Mouse (Mus musculus): ENCODE results near the gene Lrrfip2. TPM values are rescaled to one million over a fixed set of nuclear protein-coding genes. Genes with fewer than 3 reads are reported as not detected.

The Lrrfip2 gene
- polyA plus RNA-seq, 1 experiment from 2014 or later: 85.9 TPM

GRCm38 (mm10) chr9:111211122-111212041 is 94.0 kb downstream of the Lrrfip2 start:
- in situ Hi-C loops (cut with MboI; ENCODE audit: low pct_unique_long_range_greater_than_20kb): no loop called here
- CTCF ChIA-PET: interaction anchor here (1.0 kb wide), 2 partner anchors 14 to 118 kb away, joined by 3 to 4 read pairs; no protein-coding TSS in a partner anchor
- POLR2A ChIA-PET: interaction anchor here (0.6 kb wide), 1 partner anchor 88 kb away, joined by 6 read pairs; no protein-coding TSS in a partner anchor

DNA sequence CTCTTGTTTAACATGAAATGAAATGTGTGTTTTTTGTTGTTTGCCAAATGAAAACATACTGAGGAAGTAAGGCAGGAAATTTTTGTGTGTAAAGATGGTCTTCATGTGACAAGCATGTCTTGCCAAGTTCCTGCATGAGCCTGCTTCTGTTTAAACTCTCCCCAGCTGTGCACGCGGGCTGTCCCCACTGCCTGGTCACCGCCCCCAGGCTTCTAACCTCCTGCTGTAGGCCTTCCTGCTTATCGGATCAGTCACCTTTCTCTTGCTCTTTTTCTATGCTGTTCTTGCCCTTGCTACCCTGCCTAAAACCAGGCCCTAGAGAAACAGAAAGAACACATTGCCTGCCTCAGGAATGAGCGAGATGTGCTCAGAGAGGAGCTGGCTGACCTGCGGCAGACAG is 96.1 kb downstream of the Lrrfip2 start:
- DNase-seq (ENCODE audit: low read depth, low spot score) (no peak), ATAC-seq (no peak)
- TF ChIP-seq CTCF (IDR thresholded peaks at IDR 0.05): no peak
- ChIA-PET CTCF (no interaction called here), POLR2A (no interaction called here)
- in situ Hi-C loops (cut with MboI; ENCODE audit: low pct_unique_long_range_greater_than_20kb): no loop called here
- no peaks in the 10 kb centered on the region for H3K27me3 ChIP-seq

More at GRCm38 (mm10) chr9:111211122-111212041, 94.0 kb downstream of the Lrrfip2 start:
- no peak for ATAC-seq
- no peak for TF ChIP-seq CTCF (IDR thresholded peaks at IDR 0.05)
- DNase-seq (ENCODE audit: low read depth, low spot score): no peak
- no peaks in the 10 kb centered on the region for H3K27me3 ChIP-seq

DNA sequence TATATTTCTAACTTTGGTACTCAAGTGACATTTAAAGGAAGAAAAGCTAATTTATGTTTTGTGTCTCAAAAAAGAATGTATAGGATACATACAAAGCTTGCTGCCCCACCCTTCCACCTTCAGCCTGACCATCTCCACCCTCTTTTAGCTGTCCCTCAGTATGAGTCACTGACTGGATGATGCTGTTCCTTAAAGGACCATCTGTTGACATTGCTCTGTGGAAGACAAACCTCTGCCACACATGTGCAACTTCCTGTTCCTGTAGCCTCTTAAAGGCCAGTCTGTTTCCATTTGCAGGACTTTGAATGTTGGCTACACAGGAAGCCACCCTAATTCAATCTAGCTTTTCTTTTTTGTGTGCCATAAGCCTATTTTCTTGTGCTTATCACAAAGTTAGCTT is 99.0 kb downstream of the Lrrfip2 start:
- ATAC-seq: no peak
- ChIA-PET POLR2A (no interaction called here), CTCF (interaction anchor here (1.1 kb wide), 1 partner anchor 90 kb away, joined by 3 read pairs; no protein-coding TSS in a partner anchor)
- no peak for TF ChIP-seq CTCF (IDR thresholded peaks at IDR 0.05)
- no peak for DNase-seq (ENCODE audit: low read depth, low spot score)
- H3K27me3 ChIP-seq: no peaks in the 10 kb centered on the region
- in situ Hi-C loops (cut with MboI; ENCODE audit: low pct_unique_long_range_greater_than_20kb): no loop called here

DNA sequence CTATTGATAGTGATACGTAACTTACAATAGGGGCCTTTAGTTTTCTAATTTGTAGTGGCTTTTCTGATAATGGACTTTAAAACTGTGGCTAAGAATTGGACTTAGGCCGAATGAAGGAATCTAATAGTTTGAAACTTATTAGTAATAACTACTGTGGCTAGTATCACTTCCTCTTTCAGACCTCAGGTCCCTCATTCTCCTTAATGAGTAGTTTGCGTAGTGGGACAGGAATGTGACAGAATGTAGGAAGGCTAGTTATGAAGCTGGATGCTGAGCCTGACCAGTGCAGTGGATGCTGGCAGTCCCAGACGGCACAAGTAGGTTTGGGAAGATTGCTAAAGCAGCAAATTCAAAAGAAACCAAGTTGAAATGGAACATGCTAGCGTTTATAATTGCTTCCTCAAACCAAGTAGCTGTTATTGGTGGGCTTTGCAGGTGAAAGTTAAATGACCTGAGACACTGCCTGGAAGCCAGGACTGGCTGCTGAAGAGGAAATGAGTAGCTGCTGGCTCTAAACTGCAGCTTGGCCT is 103.2 kb downstream of the Lrrfip2 start:
- in situ Hi-C loops (cut with MboI; ENCODE audit: low pct_unique_long_range_greater_than_20kb): no loop called here
- TF ChIP-seq CTCF (IDR thresholded peaks at IDR 0.05): no peak
- H3K27me3 ChIP-seq: no peaks in the 10 kb centered on the region
- DNase-seq (ENCODE audit: low read depth, low spot score): no peak
- CTCF ChIA-PET: interaction anchor here (1.1 to 1.3 kb wide), 2 partner anchors 55 to 127 kb away, joined by 3 to 4 read pairs; no protein-coding TSS in a partner anchor
- POLR2A ChIA-PET: no interaction called here
- ATAC-seq: no peak

GRCm38 (mm10) chr9:111221580-111221979 is 104.2 kb downstream of the Lrrfip2 start:
- ATAC-seq (no peak), DNase-seq (ENCODE audit: low read depth, low spot score) (no peak)
- POLR2A ChIA-PET: no interaction called here
- no peaks in the 10 kb centered on the region for H3K27me3 ChIP-seq
- in situ Hi-C loops (cut with MboI; ENCODE audit: low pct_unique_long_range_greater_than_20kb): no loop called here
- CTCF ChIA-PET: interaction anchor here (1.0 to 1.5 kb wide), 4 partner anchors 14 to 132 kb away, joined by 3 to 5 read pairs (median 4); no protein-coding TSS in a partner anchor
- no peak for TF ChIP-seq CTCF (IDR thresholded peaks at IDR 0.05)

GRCm38 (mm10) chr9:111223406-111223805 is 106.0 kb downstream of the Lrrfip2 start:
- DNase-seq (ENCODE audit: low read depth, low spot score) (no peak), ATAC-seq (no peak)
- ChIA-PET POLR2A (no interaction called here), CTCF (interaction anchor here (1.0 kb wide), 1 partner anchor 13 kb away, joined by 3 read pairs; no protein-coding TSS in a partner anchor)
- H3K27me3 ChIP-seq: no peaks in the 10 kb centered on the region
- no peak for TF ChIP-seq CTCF (IDR thresholded peaks at IDR 0.05)
- in situ Hi-C loops (cut with MboI; ENCODE audit: low pct_unique_long_range_greater_than_20kb): no loop called here

DNA sequence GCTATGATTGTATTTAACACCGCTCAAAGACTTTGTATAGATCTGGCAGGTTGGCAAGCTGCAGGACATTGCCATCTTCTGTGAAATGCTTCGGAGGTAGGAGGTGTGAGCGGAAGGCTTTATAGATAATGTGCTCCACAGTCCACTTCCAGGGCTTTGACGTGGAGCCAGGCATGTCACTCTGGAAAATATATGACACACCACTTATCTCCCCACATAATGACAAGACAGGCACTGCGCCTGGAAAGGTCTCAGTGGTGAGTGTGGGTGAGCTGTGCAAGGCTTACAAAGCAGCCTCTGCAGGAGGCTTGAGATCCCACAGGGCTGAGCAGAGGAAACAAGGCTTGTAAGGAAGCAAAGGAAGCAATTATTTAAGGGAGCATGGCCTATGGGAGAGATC is 111.1 kb downstream of the Lrrfip2 start:
- no peak for ATAC-seq
- POLR2A ChIA-PET: no interaction called here
- no peak for TF ChIP-seq CTCF (IDR thresholded peaks at IDR 0.05)
- no peak for DNase-seq (ENCODE audit: low read depth, low spot score)
- no peaks in the 10 kb centered on the region for H3K27me3 ChIP-seq
- CTCF ChIA-PET: interaction anchor here (1.8 kb wide), 1 partner anchor 11 kb away, joined by 3 read pairs; no protein-coding TSS in a partner anchor
- in situ Hi-C loops (cut with MboI; ENCODE audit: low pct_unique_long_range_greater_than_20kb): no loop called here

DNA sequence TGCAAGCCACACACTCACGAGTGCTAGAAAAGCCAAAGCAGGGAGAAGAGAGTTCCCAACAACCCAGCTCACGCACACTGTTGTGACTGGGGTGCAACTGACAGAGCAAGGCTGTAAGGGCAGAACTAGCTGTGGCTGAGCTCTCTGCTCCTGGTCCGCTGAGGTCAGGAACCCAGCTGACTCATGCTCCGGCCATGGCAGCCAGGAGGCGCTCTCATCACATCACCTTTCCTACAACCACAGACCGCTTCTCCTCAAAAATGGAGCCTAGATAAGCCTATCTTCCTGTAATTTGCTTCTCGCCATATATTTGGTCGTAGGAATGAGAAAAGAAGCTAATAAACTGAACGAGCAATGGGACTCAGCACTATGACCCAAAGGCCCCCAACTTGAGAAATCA is 117.3 kb downstream of the Lrrfip2 start:
- DNase-seq (ENCODE audit: low read depth, low spot score) (no peak), ATAC-seq (no peak)
- in situ Hi-C loops (cut with MboI; ENCODE audit: low pct_unique_long_range_greater_than_20kb): no loop called here
- TF ChIP-seq CTCF (IDR thresholded peaks at IDR 0.05): peak; percentile 32
- POLR2A ChIA-PET: no interaction called here
- CTCF ChIA-PET: interaction anchor here (1.0 kb wide), 1 partner anchor 55 kb away, joined by 4 read pairs; no protein-coding TSS in a partner anchor
- H3K27me3 ChIP-seq: no peaks in the 10 kb centered on the region

DNA sequence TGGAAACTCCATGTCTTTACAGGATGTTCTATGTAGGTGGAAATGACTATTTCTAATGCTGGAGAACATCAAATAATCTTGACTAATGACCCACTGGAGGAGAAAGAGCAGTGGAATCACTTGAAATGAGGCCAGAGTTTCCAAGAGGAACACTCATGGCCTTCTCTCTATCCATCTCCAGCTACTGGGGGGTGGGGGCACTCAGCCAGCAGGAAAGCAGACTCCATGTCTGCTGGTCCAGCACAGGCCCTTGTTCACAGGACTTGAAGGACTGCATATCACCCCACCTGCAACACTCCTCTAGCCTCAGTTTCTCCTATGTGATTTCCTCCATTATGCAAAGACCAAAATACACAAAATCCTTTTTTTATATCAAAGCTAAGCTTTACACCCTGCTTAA is 120.3 kb downstream of the Lrrfip2 start:
- no peak for TF ChIP-seq CTCF (IDR thresholded peaks at IDR 0.05)
- ChIA-PET POLR2A (no interaction called here), CTCF (interaction anchor here (1.1 kb wide), 1 partner anchor 52 kb away, joined by 4 read pairs; no protein-coding TSS in a partner anchor)
- H3K27me3 ChIP-seq: no peaks in the 10 kb centered on the region
- no peak for ATAC-seq
- no peak for DNase-seq (ENCODE audit: low read depth, low spot score)
- in situ Hi-C loops (cut with MboI; ENCODE audit: low pct_unique_long_range_greater_than_20kb): no loop called here

DNA sequence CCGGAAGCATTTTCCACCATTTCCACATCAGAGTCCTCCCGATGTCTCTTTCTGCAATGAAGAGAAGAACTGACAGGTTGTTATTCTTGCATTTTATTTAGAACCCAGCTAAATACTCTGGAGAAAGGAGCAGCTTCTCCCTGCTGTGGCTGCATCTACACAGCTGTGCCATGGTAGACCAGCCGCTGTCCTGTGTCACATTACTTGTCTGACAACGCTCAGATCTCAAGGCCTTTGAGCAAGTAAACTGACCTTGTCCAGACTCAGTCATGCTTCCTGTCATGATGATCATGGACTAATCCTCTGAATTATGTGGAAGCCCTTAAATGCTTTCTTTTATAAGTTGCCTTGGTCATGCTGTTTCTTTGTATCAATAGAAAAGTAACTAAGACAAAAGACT is 122.4 kb downstream of the Lrrfip2 start:
- POLR2A ChIA-PET: no interaction called here
- DNase-seq (ENCODE audit: low read depth, low spot score): no peak
- TF ChIP-seq CTCF (IDR thresholded peaks at IDR 0.05): no peak
- no peaks in the 10 kb centered on the region for H3K27me3 ChIP-seq
- CTCF ChIA-PET: interaction anchor here (0.7 to 1.6 kb wide), 3 partner anchors 11 to 14 kb away, joined by 3 to 5 read pairs (median 3); no protein-coding TSS in a partner anchor
- in situ Hi-C loops (cut with MboI; ENCODE audit: low pct_unique_long_range_greater_than_20kb): loop anchor here (5.0 kb wide), 1 partner anchor 148 kb away; no protein-coding TSS in a partner anchor
- ATAC-seq: no peak
